Mouse (Mus musculus) C2C12 (cell line): ENCODE data around the gene BC107364.
"Not testable (repeated sequence)": the region's sequence is repeated elsewhere in the genome, so short reads cannot be mapped to it uniquely, and the experiment has no call there.

Experiments
- CTCF ChIP-seq: IDR thresholded peaks from one replicate; pipeline ENCODE4 v1.5.1; 2011; ENCODE audit not compliant: control insufficient read depth, insufficient read depth, insufficient read length
- MYOG ChIP-seq: IDR thresholded peaks from one replicate; pipeline ENCODE4 v1.6.1; 2011; ENCODE audit not compliant: control insufficient read depth, insufficient read length; ENCODE audit errors: extremely low read depth

DNA sequence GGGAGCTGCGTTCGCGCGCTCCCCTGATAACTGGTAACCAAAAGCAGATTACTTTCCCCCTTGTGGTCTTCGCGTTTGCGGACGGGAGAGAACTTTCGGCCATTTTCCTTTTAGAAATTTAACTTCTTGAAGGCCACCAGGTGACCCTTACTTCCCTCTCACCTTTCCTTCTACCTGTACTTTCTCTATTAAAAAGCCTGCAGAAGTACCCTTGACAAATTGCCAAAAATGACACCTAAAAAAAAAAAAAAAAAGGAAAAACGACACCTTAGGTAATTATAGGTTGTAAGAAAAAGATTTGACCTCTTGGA, 1.6 kb downstream of the BC107364 start:
- TF ChIP-seq CTCF, MYOG: not testable (repeated sequence)
